Mouse (Mus musculus) frontal cortex, postnatal 14 days (tissue): ENCODE data around the gene Cdc42.
A peak's percentile ranks its signal among the peaks of the same experiment; 100 is the strongest.

ENCODE experiments used
- DNase-seq, 2 experiments: peaks; one replicate each; pipeline ENCODE4 v3.0.0; 2022; ENCODE audit warnings: low spot score in 2 of 2

Cdc42 gene

GRCm38 (mm10) chr4:137357517-137358254 lies at the start of gene Cdc42:
TSS of gene Cdc42 (minus strand) at chr4:137357720.
- DNase-seq, result peak; percentile 95

- DNase-seq, result no peak
These were observed 48.1 kb upstream of the Cdc42 start for GRCm38 (mm10) chr4:137405571-137405970.

DNA sequence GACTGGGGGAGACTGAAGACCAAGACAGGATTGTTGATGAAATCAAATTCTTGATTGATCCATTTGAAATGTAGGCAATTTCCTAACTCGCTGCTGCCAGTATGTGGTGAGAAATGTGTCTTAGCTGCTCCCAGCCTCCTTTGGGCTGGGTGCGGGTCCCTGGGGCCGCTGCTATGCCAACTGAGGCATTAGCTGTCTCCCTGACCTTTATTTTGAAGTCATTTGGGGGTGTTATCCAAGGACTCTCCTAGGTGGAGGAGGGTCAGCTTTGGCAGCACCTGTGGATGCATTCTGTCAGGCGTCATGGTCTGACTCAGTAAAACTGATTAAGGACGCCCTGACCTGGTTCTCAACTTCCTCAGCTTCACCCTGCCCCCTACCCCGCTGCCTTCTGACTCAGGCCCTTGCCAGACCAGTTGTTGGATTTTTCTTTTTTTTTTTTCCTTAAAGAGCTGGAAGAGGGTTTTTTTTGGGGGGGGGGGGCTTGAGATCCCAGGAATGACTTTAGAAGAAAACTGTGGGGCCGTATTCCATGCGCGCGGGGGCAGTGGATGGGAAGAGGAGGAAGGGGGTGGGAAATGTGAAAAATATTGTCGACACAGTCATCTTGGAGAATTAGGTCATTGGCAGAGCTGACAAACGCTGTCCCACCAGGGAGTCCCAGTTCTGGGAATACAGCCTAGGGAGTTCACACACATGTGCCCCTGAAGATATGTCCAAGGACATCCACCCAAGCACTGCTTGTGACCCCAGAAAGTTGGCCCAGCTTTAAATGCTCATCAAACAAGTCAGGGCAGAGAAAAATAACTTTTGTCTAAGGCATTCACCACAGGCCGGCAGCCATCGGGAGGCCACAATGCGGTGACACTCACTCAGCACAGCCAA lies 39.4 kb upstream of the Cdc42 start:
- no peak for DNase-seq

GRCm38 (mm10) chr4:137393378-137394135 lies 36.0 kb upstream of the Cdc42 start:
- no peak for DNase-seq

DNA sequence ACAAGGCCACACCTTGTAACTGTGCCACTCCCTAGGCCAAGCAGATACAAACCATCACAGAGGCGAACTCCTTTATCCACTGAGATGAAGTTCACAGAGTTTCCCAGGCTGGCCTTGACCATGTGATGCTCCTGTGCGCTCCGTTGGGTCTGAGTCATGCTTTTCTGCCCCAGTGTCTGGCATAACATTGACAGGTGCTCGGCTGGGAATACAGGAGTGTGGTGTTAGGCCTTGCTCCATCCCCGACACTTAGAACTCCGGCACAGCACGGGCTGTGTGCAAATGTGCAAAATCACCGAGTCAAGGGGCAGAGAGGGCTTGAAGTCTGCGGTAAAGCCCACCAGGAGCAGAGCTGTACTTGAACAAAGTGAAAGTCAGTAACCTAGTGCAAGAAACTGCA lies 35.4 kb upstream of the Cdc42 start:
- DNase-seq, result no peak

DNA sequence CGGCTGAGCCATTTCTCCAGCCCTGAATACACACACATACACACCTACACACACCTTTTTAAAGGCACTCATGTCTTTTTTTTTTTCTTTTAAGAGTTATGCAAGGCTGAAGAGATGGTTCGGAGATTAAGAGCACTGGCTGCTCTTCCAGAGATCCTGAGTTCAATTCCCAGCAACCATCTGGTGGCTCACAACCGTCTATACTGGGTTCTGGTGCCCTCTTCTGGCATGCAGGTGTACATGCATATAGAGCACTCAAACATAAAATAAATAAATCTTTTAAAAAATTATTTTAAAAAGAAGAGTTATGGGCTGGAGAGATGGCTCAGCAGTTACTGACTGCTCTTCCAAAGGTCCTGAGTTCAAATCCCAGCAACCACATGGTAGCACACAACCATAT lies 33.8 kb upstream of the Cdc42 start:
- no peak for DNase-seq

DNA sequence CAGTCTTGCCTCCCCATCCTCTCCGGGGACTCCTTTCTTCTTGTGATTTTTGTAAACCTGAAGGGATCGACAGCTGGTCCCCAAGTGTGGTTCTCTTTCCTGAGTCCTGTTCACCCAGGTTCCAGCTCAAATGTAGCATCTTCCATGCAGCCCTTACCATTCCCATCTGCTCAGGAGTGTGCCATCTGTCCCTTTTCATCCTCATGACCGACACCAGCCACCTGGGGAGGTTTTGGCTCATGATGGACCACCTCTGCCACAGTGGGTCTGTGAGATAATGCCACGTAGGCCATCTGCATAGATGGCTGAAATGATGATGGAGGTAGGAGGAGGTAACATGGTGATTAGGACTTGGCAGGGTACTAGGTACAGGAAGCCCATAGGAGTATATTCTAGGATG lies 32.7 kb upstream of the Cdc42 start:
- DNase-seq, result no peak

- no peak for DNase-seq
These were observed 31.5 kb upstream of the Cdc42 start for GRCm38 (mm10) chr4:137388983-137389382.

DNA sequence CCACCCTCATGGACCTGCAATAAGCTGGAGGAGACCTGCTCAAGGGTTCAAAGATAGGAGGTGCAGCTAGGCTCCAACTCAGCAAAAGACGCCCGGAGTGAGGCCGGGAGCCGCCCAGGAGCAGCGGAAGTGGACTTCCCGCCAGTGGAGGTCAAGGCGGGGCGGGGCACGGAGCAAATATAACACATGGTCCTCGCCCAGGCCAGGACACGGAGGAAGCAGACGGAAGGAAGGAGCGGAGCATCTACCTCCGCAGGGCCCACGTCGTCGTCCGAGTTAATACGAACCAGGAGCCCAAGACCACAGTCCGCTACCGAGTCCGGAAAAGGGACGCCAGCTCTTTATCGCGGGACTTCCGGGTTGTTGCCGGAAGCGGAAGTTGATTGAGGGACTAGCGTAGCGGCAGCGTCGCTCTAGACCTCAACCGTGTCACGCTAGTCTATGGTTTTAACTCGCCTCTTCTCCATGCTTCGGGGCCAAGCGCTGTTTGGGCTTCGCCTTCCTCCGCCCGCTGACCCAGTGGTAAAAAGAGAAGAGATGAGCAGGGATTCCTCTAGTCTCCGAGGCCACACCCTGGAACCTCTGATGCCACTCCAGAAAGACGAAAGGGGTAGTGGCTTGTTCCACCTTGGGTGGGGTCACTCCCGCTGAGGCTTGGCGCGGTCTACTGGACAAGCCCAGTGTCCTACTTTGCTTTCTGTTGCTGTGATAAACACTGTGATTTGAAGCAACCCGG lies 30.7 kb upstream of the Cdc42 start:
- peak; percentile 75 to 77 for DNase-seq

GRCm38 (mm10) chr4:137387482-137388058 lies 30.1 kb upstream of the Cdc42 start:
- no peak for DNase-seq

DNA sequence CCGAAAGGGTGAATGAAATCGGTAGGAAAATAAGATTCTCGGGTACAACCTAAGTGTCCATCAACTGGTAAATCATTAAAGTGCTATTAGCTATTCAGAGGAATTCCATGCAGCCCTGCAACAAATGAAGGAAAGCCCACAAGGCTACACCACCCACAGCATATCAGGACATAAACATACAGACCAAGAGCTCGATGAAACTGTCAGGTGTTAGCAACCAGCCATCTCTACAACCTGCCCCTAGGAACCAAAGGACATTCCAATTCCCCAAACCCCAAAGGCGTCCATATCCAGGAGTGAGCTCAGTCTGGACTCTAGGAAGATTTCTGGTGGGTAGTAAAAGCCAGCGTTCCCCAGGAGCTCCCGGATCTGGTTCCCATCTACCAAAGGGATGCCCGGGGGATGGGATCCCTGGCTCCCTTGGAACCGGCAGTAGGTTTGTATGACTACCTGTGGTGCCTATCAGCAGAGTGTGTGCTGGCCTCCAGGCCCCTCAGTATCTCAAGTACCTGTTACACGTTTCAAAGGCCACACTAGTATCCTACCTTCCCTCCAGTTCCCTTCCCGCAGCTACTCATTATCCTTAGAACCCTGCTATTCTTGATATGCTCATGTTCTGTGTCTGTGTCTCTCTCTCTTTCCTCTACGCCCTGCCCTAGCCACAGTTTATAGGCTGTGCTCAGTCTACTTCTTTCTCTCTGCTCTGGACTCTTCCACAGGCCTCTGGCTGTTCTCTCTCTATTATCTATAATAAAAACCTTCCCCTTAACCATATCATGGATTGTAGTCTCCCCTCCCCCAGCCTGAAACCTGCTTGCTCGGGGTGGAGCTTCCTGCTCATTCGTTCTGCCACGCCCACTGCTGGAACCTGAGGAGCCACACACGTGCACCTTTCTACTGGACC lies 23.4 kb upstream of the Cdc42 start:
- no peak for DNase-seq

GRCm38 (mm10) chr4:137379713-137380255 lies 22.3 kb upstream of the Cdc42 start:
- DNase-seq, result no peak

DNA sequence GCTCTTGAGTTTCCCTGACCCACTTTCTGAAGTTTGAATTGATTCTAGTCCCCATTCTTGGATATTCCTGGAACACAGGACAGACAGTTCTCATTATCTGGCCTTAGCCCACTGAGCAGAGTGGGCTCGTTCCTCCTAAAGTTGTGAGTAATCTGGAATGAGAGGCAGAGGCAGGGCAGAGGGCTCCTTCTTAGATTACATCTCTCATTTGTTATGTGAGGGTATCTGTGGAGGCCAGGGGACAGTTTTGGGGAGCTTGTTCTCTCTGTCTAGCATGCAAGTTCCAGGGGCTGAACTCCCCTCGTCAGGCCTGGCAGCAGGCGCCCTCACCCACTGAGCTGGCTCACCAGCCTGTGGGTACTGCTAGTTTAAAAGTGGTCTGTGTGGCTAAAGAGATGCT lies 21.6 kb upstream of the Cdc42 start:
- DNase-seq, result no peak

DNA sequence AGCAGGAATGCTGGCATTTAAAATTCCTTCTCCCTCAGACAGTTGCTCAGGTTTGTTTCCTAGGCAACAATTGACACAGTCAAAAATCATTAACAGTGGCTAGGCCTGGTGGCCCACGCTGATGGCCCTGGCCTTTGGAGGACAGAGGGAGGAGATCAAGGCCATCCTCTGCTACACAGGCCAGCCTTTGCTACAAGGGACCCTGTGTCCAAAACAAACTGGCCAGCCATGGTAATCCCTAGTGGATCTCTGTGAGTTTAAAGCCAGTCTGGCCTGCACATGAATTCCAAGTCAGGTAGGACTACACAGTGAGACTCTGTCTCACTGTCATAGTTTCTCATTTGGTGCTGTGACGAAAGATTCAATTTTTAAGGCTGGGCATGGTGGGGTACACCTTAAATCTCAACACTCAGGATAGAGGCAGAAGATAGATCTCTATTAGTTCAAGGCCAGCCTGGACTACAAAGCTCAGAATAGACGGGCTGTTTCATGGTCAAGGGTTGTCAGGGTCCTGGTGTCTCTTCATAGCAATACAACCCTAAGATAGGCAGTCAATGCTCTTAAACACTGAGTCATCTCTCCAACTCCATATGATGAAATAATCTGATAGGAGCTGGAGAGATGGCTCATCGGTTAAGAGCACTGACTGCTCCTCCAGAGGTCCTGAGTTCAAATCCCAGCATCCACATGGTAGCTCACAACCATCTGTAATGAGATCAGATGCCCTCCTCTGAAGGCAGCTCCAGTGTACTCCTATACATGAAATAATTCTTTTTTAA lies 20.2 kb upstream of the Cdc42 start:
- no peak for DNase-seq

DNA sequence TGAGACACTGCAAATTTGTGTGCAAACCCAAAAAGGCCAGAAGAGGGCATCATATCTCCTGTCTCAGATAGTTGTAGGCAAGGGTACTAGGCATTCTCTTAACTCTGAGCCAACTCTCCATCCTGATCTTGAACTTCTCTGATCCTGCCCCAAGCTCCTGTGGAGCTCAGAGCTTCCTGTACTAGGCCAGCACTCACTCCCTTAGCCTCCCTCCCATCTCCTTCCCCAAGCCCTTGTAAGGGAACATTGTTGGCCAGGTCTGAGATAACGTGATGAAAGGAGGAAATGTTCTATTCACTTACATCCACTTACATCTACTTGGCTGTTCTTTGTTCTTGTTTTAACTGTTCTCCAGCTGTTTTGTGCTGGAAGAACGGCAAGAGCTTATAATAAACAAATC lies 19.3 kb upstream of the Cdc42 start:
- no peak for DNase-seq

- DNase-seq, result no peak
These were observed 18.1 kb upstream of the Cdc42 start for GRCm38 (mm10) chr4:137375314-137376278.

DNA sequence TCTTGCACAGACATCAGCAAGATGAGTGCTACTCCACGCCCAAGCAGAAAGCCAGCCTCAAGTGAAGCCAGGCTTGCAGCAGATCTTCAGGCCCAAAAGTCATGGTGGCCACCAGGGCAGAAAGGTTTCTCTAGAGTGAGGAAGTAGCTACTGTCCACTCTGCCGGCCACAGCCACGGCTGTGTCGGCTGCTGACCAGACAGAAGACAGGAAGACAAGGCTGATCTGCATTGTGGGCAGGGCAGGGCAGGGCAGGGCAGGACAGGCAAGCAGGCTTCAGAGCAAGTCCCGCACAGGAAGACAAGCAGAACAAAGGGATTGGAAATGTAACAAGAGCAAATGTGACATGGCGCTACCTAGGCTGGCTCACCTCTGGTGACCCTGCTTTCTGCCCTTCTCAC lies 16.2 kb upstream of the Cdc42 start:
- no peak for DNase-seq
